Mouse (Mus musculus): ENCODE measurements at regions not wholly inside any gene's neighbourhood (a gene's known extent, or its start where the extent isn't known, plus 50 kb on each side); places are given as distances from the start of the nearest gene placed in this dataset.

GRCm38 (mm10) chr1:169157496-169157895 is 373.8 kb downstream of the Nuf2 start:
- WGBS, result 88% methylated on average over 3 of the region's 3 CpGs
- H3K4me3 ChIP-seq (replicated peaks; ENCODE audit: low read depth, low read length), result no peak overlapping the region
- H3K36me3 ChIP-seq (ENCODE audit: control insufficient read depth, insufficient read depth, low read length), result no peaks in the 10 kb centered on the region
- H3K4me2 ChIP-seq (ENCODE audit: low read length), result no peak overlapping the region
- H3K4me1 ChIP-seq (ENCODE audit: control insufficient read depth, insufficient read depth, low read length), result no peaks in the 10 kb centered on the region
- no peaks in the 10 kb centered on the region for H3K27me3 ChIP-seq (ENCODE audit: control insufficient read depth, insufficient read depth, low read length)
- H3K27ac ChIP-seq (replicated peaks; ENCODE audit: low read depth, low read length), result no peak overlapping the region
- no peaks in the 10 kb centered on the region for H3K9me3 ChIP-seq (ENCODE audit: control insufficient read depth, low read length)
- ATAC-seq (ENCODE audit: low FRiP score, low TSS enrichment) (no peak), DNase-seq (no peak)
- no peak overlapping the region for H3K9ac ChIP-seq (replicated peaks; ENCODE audit: low read length)

- Histone ChIP-seq H3K4me3 (replicated peaks; ENCODE audit: low read depth, low read length) (no peak overlapping the region), H3K4me2 (ENCODE audit: low read length) (no peak overlapping the region), H3K9ac (replicated peaks; ENCODE audit: low read length) (no peak overlapping the region), H3K4me1 (ENCODE audit: control insufficient read depth, insufficient read depth, low read length) (no peaks in the 10 kb centered on the region), H3K27ac (replicated peaks; ENCODE audit: low read depth, low read length) (no peak overlapping the region), H3K36me3 (ENCODE audit: control insufficient read depth, insufficient read depth, low read length) (no peaks in the 10 kb centered on the region), H3K27me3 (ENCODE audit: control insufficient read depth, insufficient read depth, low read length) (no peaks in the 10 kb centered on the region), H3K9me3 (ENCODE audit: control insufficient read depth, low read length) (no peaks in the 10 kb centered on the region)
- DNase-seq (no peak), ATAC-seq (ENCODE audit: low FRiP score, low TSS enrichment) (no peak)
- WGBS, result 89% methylated on average over 4 of the region's 4 CpGs
Observed at GRCm38 (mm10) chr1:169156875-169157274, 374.4 kb downstream of the Nuf2 start.

- WGBS, result 83% methylated on average over 14 of the region's 14 CpGs
- H3K9me3 ChIP-seq (ENCODE audit: control insufficient read depth, low read length), result no peaks in the 10 kb centered on the region
- no peaks in the 10 kb centered on the region for H3K27me3 ChIP-seq (ENCODE audit: control insufficient read depth, insufficient read depth, low read length)
- no peak overlapping the region for H3K27ac ChIP-seq (replicated peaks; ENCODE audit: low read depth, low read length)
- no peak overlapping the region for H3K4me3 ChIP-seq (replicated peaks; ENCODE audit: low read depth, low read length)
- DNase-seq (no peak), ATAC-seq (ENCODE audit: low FRiP score, low TSS enrichment) (no peak)
- no peaks in the 10 kb centered on the region for H3K36me3 ChIP-seq (ENCODE audit: control insufficient read depth, insufficient read depth, low read length)
- no peak overlapping the region for H3K4me2 ChIP-seq (ENCODE audit: low read length)
- no peak overlapping the region for H3K9ac ChIP-seq (replicated peaks; ENCODE audit: low read length)
- no peaks in the 10 kb centered on the region for H3K4me1 ChIP-seq (ENCODE audit: control insufficient read depth, insufficient read depth, low read length)
Observed at GRCm38 (mm10) chr1:169155484-169156459, 375.5 kb downstream of the Nuf2 start.

- Histone ChIP-seq H3K4me1 (ENCODE audit: control insufficient read depth, insufficient read depth, low read length) (peaks cover 8% of the 10 kb centered on the region; the same call in 1 of the 2 replicates), H3K27me3 (ENCODE audit: control insufficient read depth, insufficient read depth, low read length) (no peaks in the 10 kb centered on the region), H3K9me3 (ENCODE audit: control insufficient read depth, low read length) (peaks cover 5% of the 10 kb centered on the region), H3K36me3 (ENCODE audit: control insufficient read depth, insufficient read depth, low read length) (no peaks in the 10 kb centered on the region), H3K4me2 (ENCODE audit: low read length) (no peak overlapping the region), H3K9ac (replicated peaks; ENCODE audit: low read length) (no peak overlapping the region), H3K27ac (replicated peaks; ENCODE audit: low read depth, low read length) (no peak overlapping the region), H3K4me3 (replicated peaks; ENCODE audit: low read depth, low read length) (no peak overlapping the region)
- ATAC-seq (ENCODE audit: low FRiP score, low TSS enrichment), result no peak
- DNase-seq, result no peak
- 76% methylated on average over 3 of the region's 3 CpGs for WGBS
Observed at GRCm38 (mm10) chr1:169142216-169142615, 389.0 kb downstream of the Nuf2 start.

- ATAC-seq (ENCODE audit: low FRiP score, low TSS enrichment) (no peak), DNase-seq (no peak)
- Histone ChIP-seq H3K27me3 (ENCODE audit: control insufficient read depth, insufficient read depth, low read length) (no peaks in the 10 kb centered on the region), H3K36me3 (ENCODE audit: control insufficient read depth, insufficient read depth, low read length) (no peaks in the 10 kb centered on the region), H3K4me3 (replicated peaks; ENCODE audit: low read depth, low read length) (no peak overlapping the region), H3K4me1 (ENCODE audit: control insufficient read depth, insufficient read depth, low read length) (peaks cover 8% of the 10 kb centered on the region; the same call in 1 of the 2 replicates), H3K27ac (replicated peaks; ENCODE audit: low read depth, low read length) (no peak overlapping the region), H3K9ac (replicated peaks; ENCODE audit: low read length) (no peak overlapping the region), H3K4me2 (ENCODE audit: low read length) (no peak overlapping the region), H3K9me3 (ENCODE audit: control insufficient read depth, low read length) (peaks cover 5% of the 10 kb centered on the region)
- 44% methylated on average over 3 of the region's 3 CpGs for WGBS
Observed at GRCm38 (mm10) chr1:169140056-169140455, 391.2 kb downstream of the Nuf2 start.

GRCm38 (mm10) chr1:169139507-169139906 is 391.8 kb downstream of the Nuf2 start:
- DNase-seq (peak; percentile 71), ATAC-seq (ENCODE audit: low FRiP score, low TSS enrichment) (peak; percentile 67; the same call in 1 of the 2 replicates)

GRCm38 (mm10) chr1:169139184-169139486 is 392.1 kb downstream of the Nuf2 start:
- no peak overlapping the region for H3K4me3 ChIP-seq (replicated peaks; ENCODE audit: low read depth, low read length)
- peak overlapping the region; percentile 28; the same call in 1 of the 2 replicates for H3K27ac ChIP-seq (replicated peaks; ENCODE audit: low read depth, low read length)
- H3K36me3 ChIP-seq (ENCODE audit: control insufficient read depth, insufficient read depth, low read length), result no peaks in the 10 kb centered on the region
- peaks cover 8% of the 10 kb centered on the region; the same call in 1 of the 2 replicates for H3K4me1 ChIP-seq (ENCODE audit: control insufficient read depth, insufficient read depth, low read length)
- no peak overlapping the region for H3K4me2 ChIP-seq (ENCODE audit: low read length)
- WGBS, result 5% methylated on average over 2 of the region's 2 CpGs
- DNase-seq (no peak), ATAC-seq (ENCODE audit: low FRiP score, low TSS enrichment) (peak; percentile 53; the same call in 1 of the 2 replicates)
- no peak overlapping the region for H3K9ac ChIP-seq (replicated peaks; ENCODE audit: low read length)
- peaks cover 5% of the 10 kb centered on the region for H3K9me3 ChIP-seq (ENCODE audit: control insufficient read depth, low read length)
- H3K27me3 ChIP-seq (ENCODE audit: control insufficient read depth, insufficient read depth, low read length), result no peaks in the 10 kb centered on the region

More at GRCm38 (mm10) chr1:169139507-169139906, 391.8 kb downstream of the Nuf2 start:
- Histone ChIP-seq H3K27ac (replicated peaks; ENCODE audit: low read depth, low read length) (peak overlapping the region; percentile 28; the same call in 1 of the 2 replicates), H3K4me1 (ENCODE audit: control insufficient read depth, insufficient read depth, low read length) (peaks cover 8% of the 10 kb centered on the region; the same call in 1 of the 2 replicates), H3K4me2 (ENCODE audit: low read length) (no peak overlapping the region), H3K9me3 (ENCODE audit: control insufficient read depth, low read length) (peaks cover 5% of the 10 kb centered on the region), H3K4me3 (replicated peaks; ENCODE audit: low read depth, low read length) (no peak overlapping the region), H3K9ac (replicated peaks; ENCODE audit: low read length) (no peak overlapping the region), H3K27me3 (ENCODE audit: control insufficient read depth, insufficient read depth, low read length) (no peaks in the 10 kb centered on the region), H3K36me3 (ENCODE audit: control insufficient read depth, insufficient read depth, low read length) (no peaks in the 10 kb centered on the region)
- 20% methylated on average over 5 of the region's 5 CpGs for WGBS

GRCm38 (mm10) chr1:169138404-169139183 is 392.7 kb downstream of the Nuf2 start:
- Histone ChIP-seq H3K36me3 (ENCODE audit: control insufficient read depth, insufficient read depth, low read length) (no peaks in the 10 kb centered on the region), H3K4me2 (ENCODE audit: low read length) (no peak overlapping the region), H3K9ac (replicated peaks; ENCODE audit: low read length) (no peak overlapping the region), H3K4me3 (replicated peaks; ENCODE audit: low read depth, low read length) (no peak overlapping the region), H3K4me1 (ENCODE audit: control insufficient read depth, insufficient read depth, low read length) (peaks cover 8% of the 10 kb centered on the region; the same call in 1 of the 2 replicates), H3K27me3 (ENCODE audit: control insufficient read depth, insufficient read depth, low read length) (no peaks in the 10 kb centered on the region), H3K27ac (replicated peaks; ENCODE audit: low read depth, low read length) (peak overlapping the region; percentile 14; the same call in 1 of the 2 replicates), H3K9me3 (ENCODE audit: control insufficient read depth, low read length) (no peaks in the 10 kb centered on the region)
- DNase-seq (peak; percentile 42), ATAC-seq (ENCODE audit: low FRiP score, low TSS enrichment) (peak; percentile 53; the same call in 1 of the 2 replicates)
- 44% methylated on average over 6 of the region's 6 CpGs for WGBS
